Mouse (Mus musculus): ENCODE data around the gene Ripk4. TPM values are rescaled to one million over a fixed set of nuclear protein-coding genes. Genes with fewer than 3 reads are reported as not detected.

The Ripk4 gene
- total and polyA plus RNA-seq, 2 experiments from 2014 or later, result 0.32 to 0.38 TPM

GRCm38 (mm10) chr16:97797212-97797611 lies 33.6 kb upstream of the Ripk4 start:
- H3K9me3 ChIP-seq (ENCODE audit: low read length), result no peaks in the 10 kb centered on the region
- H3K4me1 ChIP-seq (ENCODE audit: insufficient read depth, low read length), result no peaks in the 10 kb centered on the region
- no peak overlapping the region for H3K9ac ChIP-seq (replicated peaks; ENCODE audit: low read length, poor library complexity, severe bottlenecking)
- ATAC-seq (ENCODE audit: low FRiP score), result no peak
- TF ChIP-seq CTCF (IDR thresholded peaks at IDR 0.05), result no peak
- no peak overlapping the region for H3K4me3 ChIP-seq (ENCODE audit: low read depth, low read length)
- 90% methylated on average over 3 of the region's 3 CpGs for WGBS
- peaks cover 59% of the 10 kb centered on the region for H3K36me3 ChIP-seq (ENCODE audit: insufficient read depth, low read length)
- DNase-seq (ENCODE audit: low spot score), result no peak
- no peak overlapping the region for H3K4me2 ChIP-seq (ENCODE audit: low read depth, low read length, poor library complexity, severe bottlenecking)
- H3K27me3 ChIP-seq (ENCODE audit: insufficient read depth, low read length), result no peaks in the 10 kb centered on the region
- no peak overlapping the region for H3K27ac ChIP-seq (ENCODE audit: low read depth, low read length)

GRCm38 (mm10) chr16:97794256-97794655 lies 30.7 kb upstream of the Ripk4 start:
- no peaks in the 10 kb centered on the region for H3K4me1 ChIP-seq (ENCODE audit: insufficient read depth, low read length)
- ATAC-seq (ENCODE audit: low FRiP score), result no peak
- no peak for TF ChIP-seq CTCF (IDR thresholded peaks at IDR 0.05)
- H3K9me3 ChIP-seq (ENCODE audit: low read length), result no peaks in the 10 kb centered on the region
- H3K36me3 ChIP-seq (ENCODE audit: insufficient read depth, low read length), result peaks cover 51% of the 10 kb centered on the region
- H3K9ac ChIP-seq (replicated peaks; ENCODE audit: low read length, poor library complexity, severe bottlenecking), result no peak overlapping the region
- WGBS, result over 99% methylated on average over 6 of the region's 6 CpGs
- no peak overlapping the region for H3K27ac ChIP-seq (ENCODE audit: low read depth, low read length)
- no peaks in the 10 kb centered on the region for H3K27me3 ChIP-seq (ENCODE audit: insufficient read depth, low read length)
- DNase-seq (ENCODE audit: low spot score), result no peak
- no peak overlapping the region for H3K4me2 ChIP-seq (ENCODE audit: low read depth, low read length, poor library complexity, severe bottlenecking)
- no peak overlapping the region for H3K4me3 ChIP-seq (ENCODE audit: low read depth, low read length)

DNA sequence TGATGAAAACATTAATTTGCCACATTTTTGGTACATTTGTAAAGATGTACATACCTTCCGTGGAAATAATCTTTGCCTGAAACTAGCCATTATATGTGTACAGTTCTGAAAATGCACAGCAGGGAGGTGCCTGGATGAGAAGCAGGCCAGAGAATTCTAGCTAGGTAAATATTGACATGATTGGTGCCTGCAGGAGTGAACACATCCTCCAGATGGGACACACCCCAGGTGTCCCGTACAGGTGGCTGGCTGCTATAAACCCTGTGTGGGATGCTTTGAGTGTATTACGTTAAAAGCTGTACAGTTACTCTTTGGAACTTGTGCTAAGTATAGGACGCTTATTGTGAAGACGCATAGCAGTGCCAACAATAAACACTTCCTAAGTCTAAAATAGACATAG lies 19.5 kb upstream of the Ripk4 start:
- no peak overlapping the region for H3K4me2 ChIP-seq (ENCODE audit: low read depth, low read length, poor library complexity, severe bottlenecking)

DNA sequence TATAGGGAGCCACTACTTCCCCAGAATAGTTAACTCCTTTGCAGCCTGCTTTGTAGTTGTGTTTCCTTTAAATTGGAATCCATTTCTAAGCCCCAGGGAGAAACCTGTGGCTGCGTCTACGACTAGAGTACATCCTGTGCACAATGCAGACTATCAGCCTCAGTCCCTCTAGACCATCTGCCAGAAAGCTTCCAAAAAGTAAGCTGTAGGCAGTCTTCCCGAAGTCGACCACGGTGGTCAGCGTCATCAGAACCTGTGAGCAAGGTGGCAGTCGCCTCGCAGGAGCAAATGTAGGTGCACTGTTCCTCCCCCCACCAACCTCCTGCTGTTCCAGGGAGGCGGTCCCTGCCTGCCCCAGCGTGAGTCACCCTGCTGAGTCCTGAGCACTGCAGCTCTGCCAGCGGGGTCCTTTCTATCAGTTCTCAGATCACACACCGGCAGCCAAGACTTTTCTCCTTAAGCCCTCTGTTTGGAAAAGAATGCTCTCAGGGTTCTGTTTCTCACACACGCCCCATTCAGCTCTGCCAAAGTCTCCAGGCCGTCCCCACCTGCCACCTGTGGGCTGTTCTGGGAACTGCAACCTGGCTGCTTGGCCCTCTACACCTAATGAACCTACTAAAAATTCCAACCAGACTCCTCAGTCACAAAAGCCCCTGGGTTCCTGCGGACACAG lies 14.9 kb upstream of the Ripk4 start:
- Histone ChIP-seq H3K4me3 (ENCODE audit: low read depth, low read length) (0 out of 2 replicates have a peak overlapping the region, but pooled peaks have one; percentile 8), H3K9me3 (ENCODE audit: low read length) (no peaks in the 10 kb centered on the region), H3K9ac (replicated peaks; ENCODE audit: low read length, poor library complexity, severe bottlenecking) (no peak overlapping the region), H3K27me3 (ENCODE audit: insufficient read depth, low read length) (no peaks in the 10 kb centered on the region), H3K27ac (ENCODE audit: low read depth, low read length) (no peak overlapping the region), H3K4me1 (ENCODE audit: insufficient read depth, low read length) (no peaks in the 10 kb centered on the region), H3K4me2 (ENCODE audit: low read depth, low read length, poor library complexity, severe bottlenecking) (peak overlapping the region; percentile 48), H3K36me3 (ENCODE audit: insufficient read depth, low read length) (no peaks in the 10 kb centered on the region)
- DNase-seq (ENCODE audit: low spot score), result peak; percentile 75
- WGBS, result 24% methylated on average over 15 of the region's 15 CpGs
- peak; percentile 86 for TF ChIP-seq CTCF (IDR thresholded peaks at IDR 0.05)
- ATAC-seq (ENCODE audit: low FRiP score), result peak; percentile 54

More for the DNA sequence above, 19.5 kb upstream of the Ripk4 start:
- H3K4me1 ChIP-seq (ENCODE audit: insufficient read depth, low read length), result no peaks in the 10 kb centered on the region
- H3K9me3 ChIP-seq (ENCODE audit: low read length), result no peaks in the 10 kb centered on the region
- DNase-seq (ENCODE audit: low spot score) (no peak), ATAC-seq (ENCODE audit: low FRiP score) (no peak)
- no peaks in the 10 kb centered on the region for H3K27me3 ChIP-seq (ENCODE audit: insufficient read depth, low read length)
- WGBS, result 88% methylated on average over 5 of the region's 5 CpGs
- no peak overlapping the region for H3K4me3 ChIP-seq (ENCODE audit: low read depth, low read length)
- no peak overlapping the region for H3K9ac ChIP-seq (replicated peaks; ENCODE audit: low read length, poor library complexity, severe bottlenecking)
- TF ChIP-seq CTCF (IDR thresholded peaks at IDR 0.05), result no peak
- no peaks in the 10 kb centered on the region for H3K36me3 ChIP-seq (ENCODE audit: insufficient read depth, low read length)
- no peak overlapping the region for H3K27ac ChIP-seq (ENCODE audit: low read depth, low read length)

GRCm38 (mm10) chr16:97766501-97766900 lies 2.9 kb upstream of the Ripk4 start:
- TF ChIP-seq CTCF (IDR thresholded peaks at IDR 0.05), result no peak
- Histone ChIP-seq H3K4me3 (ENCODE audit: low read depth, low read length) (no peak overlapping the region), H3K4me2 (ENCODE audit: low read depth, low read length, poor library complexity, severe bottlenecking) (no peak overlapping the region), H3K4me1 (ENCODE audit: insufficient read depth, low read length) (peaks cover 2% of the 10 kb centered on the region; the same call in 1 of the 2 replicates), H3K27me3 (ENCODE audit: insufficient read depth, low read length) (peaks cover 31% of the 10 kb centered on the region), H3K9ac (replicated peaks; ENCODE audit: low read length, poor library complexity, severe bottlenecking) (no peak overlapping the region), H3K36me3 (ENCODE audit: insufficient read depth, low read length) (no peaks in the 10 kb centered on the region), H3K9me3 (ENCODE audit: low read length) (no peaks in the 10 kb centered on the region), H3K27ac (ENCODE audit: low read depth, low read length) (no peak overlapping the region)
- ATAC-seq (ENCODE audit: low FRiP score), result no peak
- WGBS, result 43% methylated on average over 3 of the region's 3 CpGs
- no peak for DNase-seq (ENCODE audit: low spot score)

- 61% methylated on average over 2 of the region's 2 CpGs for WGBS
- no peak overlapping the region for H3K9ac ChIP-seq (replicated peaks; ENCODE audit: low read length, poor library complexity, severe bottlenecking)
Observed at GRCm38 (mm10) chr16:97764626-97765025, 1.0 kb upstream of the Ripk4 start.

More at GRCm38 (mm10) chr16:97764626-97765025, 1.0 kb upstream of the Ripk4 start:
- Histone ChIP-seq H3K27me3 (ENCODE audit: insufficient read depth, low read length) (peaks cover 38% of the 10 kb centered on the region), H3K9me3 (ENCODE audit: low read length) (no peaks in the 10 kb centered on the region), H3K4me1 (ENCODE audit: insufficient read depth, low read length) (peaks cover 2% of the 10 kb centered on the region; the same call in 1 of the 2 replicates), H3K4me3 (ENCODE audit: low read depth, low read length) (no peak overlapping the region), H3K4me2 (ENCODE audit: low read depth, low read length, poor library complexity, severe bottlenecking) (no peak overlapping the region), H3K36me3 (ENCODE audit: insufficient read depth, low read length) (no peaks in the 10 kb centered on the region), H3K27ac (ENCODE audit: low read depth, low read length) (no peak overlapping the region)
- TF ChIP-seq CTCF (IDR thresholded peaks at IDR 0.05), result no peak
- ATAC-seq (ENCODE audit: low FRiP score), result no peak
- DNase-seq (ENCODE audit: low spot score), result no peak
